Mouse (Mus musculus) olfactory bulb, adult 2 months (tissue): Measurements from ENCODE around the gene Pot1a.

Source experiments
- CTCF ChIP-seq: fragments of 200-500 bp; IDR thresholded peaks from 2 replicates; pipeline ENCODE4 v1.5.1; 2012; ENCODE audit warnings: low read depth, mild to moderate bottlenecking, low read length, moderate library complexity; ENCODE audit not compliant: insufficient read depth
- POLR2A ChIP-seq: fragments of 200-500 bp; IDR thresholded peaks from 2 replicates; pipeline ENCODE4 v1.6.1; 2012; ENCODE audit warnings: mild to moderate bottlenecking, low read depth, low read length, moderate library complexity; ENCODE audit not compliant: insufficient read depth

GRCm38 (mm10) chr6:25836261-25836660 lies 27.2 kb upstream of the Pot1a start:
- TF ChIP-seq CTCF, result no peak
- no peak for TF ChIP-seq POLR2A
